Mouse (Mus musculus): ENCODE data around the gene Pitpnb. TPM values are rescaled to one million over a fixed set of nuclear protein-coding genes. Genes with fewer than 3 reads are reported as not detected.

Gene Pitpnb
- polyA plus RNA-seq, 1 experiment, result 71.6 TPM

DNA sequence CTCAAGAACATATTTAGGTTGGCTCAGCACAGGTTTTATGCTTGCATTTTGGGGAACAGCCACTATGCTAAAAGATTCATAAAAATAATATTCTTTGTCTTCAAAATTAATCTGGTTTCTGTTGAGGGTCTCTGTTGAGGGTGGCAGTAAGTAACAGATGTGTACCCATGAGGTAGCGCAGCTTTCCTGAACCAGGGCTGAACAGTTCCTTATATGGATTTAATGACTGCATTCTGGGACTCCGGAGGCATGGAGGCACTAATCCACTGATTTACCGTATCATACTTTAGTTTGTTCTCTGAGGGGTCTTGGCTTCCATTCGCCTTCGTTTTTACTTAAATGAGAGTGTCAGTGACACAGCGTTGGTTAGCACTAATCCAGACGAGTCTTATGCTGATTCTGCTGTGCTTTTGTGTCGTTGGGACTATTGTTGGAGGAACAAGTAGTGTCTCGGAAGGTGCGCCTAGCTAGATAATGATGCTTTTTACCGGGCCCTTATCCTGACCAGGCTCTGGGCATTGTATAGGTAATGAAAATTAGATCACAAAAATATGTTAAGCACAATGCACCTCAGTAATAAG, 37.5 kb downstream of the Pitpnb start:
- no peaks in the 10 kb centered on the region for H3K4me1 ChIP-seq (ENCODE audit: control insufficient read depth, insufficient read depth, low read length)
- H3K4me3 ChIP-seq (replicated peaks; ENCODE audit: insufficient read depth, low read depth, low read length), result no peak overlapping the region
- H3K27ac ChIP-seq (ENCODE audit: insufficient read depth, low read length), result no peak overlapping the region
- WGBS, result 81% methylated on average over 11 of the region's 11 CpGs
- no peaks in the 10 kb centered on the region for H3K27me3 ChIP-seq (ENCODE audit: control insufficient read depth, insufficient read depth, low read length)
- no peak for DNase-seq
- TF ChIP-seq CTCF (IDR thresholded peaks at IDR 0.05; ENCODE audit: borderline replicate concordance, insufficient read depth, low read depth, low read length) (no peak), POLR2A (IDR thresholded peaks at IDR 0.05; ENCODE audit: borderline replicate concordance, insufficient read depth, low read length) (no peak)

DNA sequence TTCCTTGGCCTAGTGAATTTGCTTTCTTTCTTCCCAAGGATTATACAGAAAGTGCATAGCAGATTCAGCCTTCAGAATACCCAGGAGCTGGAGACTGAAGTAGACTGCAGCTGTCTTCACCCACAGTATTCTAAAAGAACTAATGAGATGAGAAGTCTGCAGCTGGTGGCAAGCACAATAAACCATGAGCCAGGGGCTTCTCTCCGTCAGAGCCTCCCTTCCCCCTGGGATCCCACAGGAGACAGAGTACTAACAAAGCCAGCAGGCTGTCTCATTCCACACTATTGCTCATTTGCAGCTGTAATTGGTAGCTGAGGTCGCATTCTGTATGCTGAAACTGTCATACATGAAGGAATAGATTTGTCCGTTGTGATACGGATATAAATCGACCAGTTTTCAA, 38.0 kb downstream of the Pitpnb start:
- H3K4me3 ChIP-seq (replicated peaks; ENCODE audit: insufficient read depth, low read depth, low read length), result no peak overlapping the region
- H3K27me3 ChIP-seq (ENCODE audit: control insufficient read depth, insufficient read depth, low read length), result no peaks in the 10 kb centered on the region
- TF ChIP-seq CTCF (IDR thresholded peaks at IDR 0.05; ENCODE audit: borderline replicate concordance, insufficient read depth, low read depth, low read length) (no peak), POLR2A (IDR thresholded peaks at IDR 0.05; ENCODE audit: borderline replicate concordance, insufficient read depth, low read length) (no peak)
- DNase-seq, result no peak
- H3K4me1 ChIP-seq (ENCODE audit: control insufficient read depth, insufficient read depth, low read length), result no peaks in the 10 kb centered on the region
- 73% methylated on average over 5 of the region's 5 CpGs for WGBS
- H3K27ac ChIP-seq (ENCODE audit: insufficient read depth, low read length), result no peak overlapping the region

DNA sequence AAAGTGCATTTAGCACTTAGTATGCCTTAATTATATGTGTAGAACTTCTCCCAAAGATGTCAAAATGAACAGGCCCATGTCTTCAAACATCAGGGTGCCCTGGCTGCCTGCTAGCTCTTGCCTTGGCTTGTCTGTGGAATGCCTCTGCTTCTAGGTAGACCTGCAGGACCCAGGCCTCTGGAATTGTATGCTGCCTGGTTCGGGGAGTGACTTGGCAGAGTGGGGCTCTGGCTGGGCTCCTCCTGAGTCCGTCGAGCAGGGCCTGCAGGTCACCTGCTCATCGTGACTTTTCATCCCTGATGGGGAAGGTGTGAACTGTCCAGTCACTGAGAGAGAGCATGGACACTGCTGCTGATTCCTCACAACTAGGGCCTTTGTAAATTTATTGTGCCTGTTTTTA, 45.1 kb downstream of the Pitpnb start:
- Histone ChIP-seq H3K4me1 (ENCODE audit: control insufficient read depth, insufficient read depth, low read length) (0 out of 2 replicates have a peak, but pooled peaks cover 2% of the 10 kb centered on the region), H3K27ac (ENCODE audit: insufficient read depth, low read length) (no peak overlapping the region), H3K4me3 (replicated peaks; ENCODE audit: insufficient read depth, low read depth, low read length) (no peak overlapping the region), H3K27me3 (ENCODE audit: control insufficient read depth, insufficient read depth, low read length) (no peaks in the 10 kb centered on the region)
- DNase-seq, result no peak
- 56% methylated on average over 4 of the region's 4 CpGs for WGBS
- TF ChIP-seq POLR2A (IDR thresholded peaks at IDR 0.05; ENCODE audit: borderline replicate concordance, insufficient read depth, low read length) (no peak), CTCF (IDR thresholded peaks at IDR 0.05; ENCODE audit: borderline replicate concordance, insufficient read depth, low read depth, low read length) (no peak)

DNA sequence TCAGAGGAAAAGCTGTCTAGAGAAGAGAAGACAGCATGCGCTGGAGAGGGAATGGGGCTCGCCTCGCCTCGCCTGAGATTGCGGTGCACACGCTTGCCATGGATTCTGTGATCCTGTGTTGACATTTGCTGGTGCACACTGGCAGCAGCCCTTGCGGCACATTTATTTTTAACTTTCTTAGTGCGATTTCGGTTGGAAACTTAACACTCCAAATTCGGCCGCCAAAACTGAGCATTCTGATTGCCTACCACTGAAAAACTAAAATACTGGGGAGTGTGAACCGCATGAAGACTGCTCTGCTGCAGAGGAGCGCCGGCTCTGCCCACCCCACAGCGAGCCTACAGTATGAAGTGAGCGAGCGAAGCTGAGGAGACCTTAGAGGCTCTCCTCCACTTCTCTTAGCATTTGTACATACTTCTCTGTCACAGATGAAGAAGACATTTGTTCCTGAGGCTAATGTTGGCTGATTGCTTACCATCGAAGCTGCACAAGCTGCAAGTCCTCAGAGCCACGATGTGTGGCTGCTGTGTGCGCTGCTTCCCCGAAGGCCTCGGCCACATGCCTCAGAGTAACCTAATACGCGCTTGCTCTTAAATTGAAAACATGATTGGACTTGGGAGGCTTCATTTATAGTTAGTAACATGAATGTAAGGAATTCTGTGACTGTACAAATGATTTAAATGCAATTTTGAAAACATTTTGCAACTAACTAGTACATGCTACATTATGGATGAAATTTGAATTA, 45.9 kb downstream of the Pitpnb start:
- Histone ChIP-seq H3K4me3 (replicated peaks; ENCODE audit: insufficient read depth, low read depth, low read length) (no peak overlapping the region), H3K27me3 (ENCODE audit: control insufficient read depth, insufficient read depth, low read length) (no peaks in the 10 kb centered on the region), H3K27ac (ENCODE audit: insufficient read depth, low read length) (no peak overlapping the region), H3K4me1 (ENCODE audit: control insufficient read depth, insufficient read depth, low read length) (0 out of 2 replicates have a peak, but pooled peaks cover 2% of the 10 kb centered on the region)
- TF ChIP-seq CTCF (IDR thresholded peaks at IDR 0.05; ENCODE audit: borderline replicate concordance, insufficient read depth, low read depth, low read length) (no peak), POLR2A (IDR thresholded peaks at IDR 0.05; ENCODE audit: borderline replicate concordance, insufficient read depth, low read length) (no peak)
- WGBS, result 93% methylated on average over 24 of the region's 24 CpGs
- DNase-seq, result no peak

DNA sequence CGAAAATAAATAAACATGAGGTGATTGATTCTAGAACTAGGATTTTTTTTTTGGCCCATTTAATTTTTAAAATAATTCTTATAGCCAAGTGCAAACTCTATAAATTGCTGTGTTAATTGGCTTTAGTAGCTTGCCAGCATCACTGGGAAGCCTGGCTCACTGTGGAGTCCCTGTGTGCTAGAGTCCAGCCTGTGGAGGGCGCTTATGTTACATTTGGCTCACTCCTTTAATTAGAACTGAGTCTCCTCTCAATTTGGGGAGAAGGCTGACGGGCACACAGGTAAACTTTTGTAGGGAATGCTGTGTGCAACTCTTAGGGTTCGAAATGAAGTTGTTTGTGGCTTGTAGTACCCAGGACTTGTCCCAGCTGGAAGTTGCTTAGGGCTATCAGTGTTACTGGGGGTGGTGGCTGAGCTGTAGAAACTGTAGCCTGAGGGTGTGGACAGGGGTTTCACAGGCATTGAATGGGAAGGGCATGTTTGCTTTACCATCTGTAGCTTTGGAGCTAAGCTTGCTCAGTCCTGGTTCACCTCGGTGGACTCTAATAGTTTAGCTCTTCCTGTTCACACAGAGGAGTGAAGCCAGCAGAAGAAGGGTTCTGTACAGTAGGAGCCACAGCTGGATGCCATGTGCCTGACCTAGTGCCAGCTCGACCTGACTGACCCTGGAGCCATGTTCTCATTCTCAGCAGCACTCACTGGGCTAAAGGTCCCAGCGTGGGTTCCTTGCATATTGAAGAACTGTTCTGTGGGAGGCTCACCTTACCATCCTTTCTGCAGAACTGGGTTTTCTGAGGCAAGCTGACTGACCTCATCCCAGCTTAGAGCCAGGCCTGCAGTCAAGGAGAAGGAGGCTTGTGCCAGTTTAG, 47.8 kb downstream of the Pitpnb start:
- no peak overlapping the region for H3K27ac ChIP-seq (ENCODE audit: insufficient read depth, low read length)
- H3K4me3 ChIP-seq (replicated peaks; ENCODE audit: insufficient read depth, low read depth, low read length), result no peak overlapping the region
- TF ChIP-seq CTCF (IDR thresholded peaks at IDR 0.05; ENCODE audit: borderline replicate concordance, insufficient read depth, low read depth, low read length) (no peak; the same call in 1 of the 2 replicates), POLR2A (IDR thresholded peaks at IDR 0.05; ENCODE audit: borderline replicate concordance, insufficient read depth, low read length) (no peak)
- 51% methylated on average over 7 of the region's 7 CpGs for WGBS
- no peak for DNase-seq
- H3K27me3 ChIP-seq (ENCODE audit: control insufficient read depth, insufficient read depth, low read length), result no peaks in the 10 kb centered on the region
- 0 out of 2 replicates have a peak, but pooled peaks cover 2% of the 10 kb centered on the region for H3K4me1 ChIP-seq (ENCODE audit: control insufficient read depth, insufficient read depth, low read length)

DNA sequence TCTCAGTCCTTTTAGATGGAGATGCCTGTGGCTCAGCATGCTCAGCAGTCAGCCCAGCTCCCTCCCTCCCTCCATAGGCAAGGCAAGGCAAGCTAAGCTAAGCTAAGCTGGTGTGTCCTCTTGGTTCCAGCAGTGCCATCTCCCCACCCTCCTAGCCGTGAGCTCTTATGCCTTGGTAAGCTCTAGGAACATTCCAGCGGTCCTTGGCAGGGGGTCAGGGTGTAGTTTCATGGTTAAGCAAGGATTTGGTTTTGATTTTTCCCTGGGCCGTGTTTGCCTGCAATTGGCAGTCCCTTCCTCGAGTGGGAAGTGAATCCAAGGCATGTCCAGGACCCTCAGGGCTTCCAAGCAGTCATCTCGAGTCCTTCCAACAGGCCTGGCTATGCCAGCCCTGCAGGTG, 52.8 kb downstream of the Pitpnb start:
- 38% methylated on average over 5 of the region's 5 CpGs for WGBS
- TF ChIP-seq POLR2A (IDR thresholded peaks at IDR 0.05; ENCODE audit: borderline replicate concordance, insufficient read depth, low read length), result no peak
- no peak for TF ChIP-seq CTCF (IDR thresholded peaks at IDR 0.05; ENCODE audit: borderline replicate concordance, insufficient read depth, low read depth, low read length)
- no peak for DNase-seq

DNA sequence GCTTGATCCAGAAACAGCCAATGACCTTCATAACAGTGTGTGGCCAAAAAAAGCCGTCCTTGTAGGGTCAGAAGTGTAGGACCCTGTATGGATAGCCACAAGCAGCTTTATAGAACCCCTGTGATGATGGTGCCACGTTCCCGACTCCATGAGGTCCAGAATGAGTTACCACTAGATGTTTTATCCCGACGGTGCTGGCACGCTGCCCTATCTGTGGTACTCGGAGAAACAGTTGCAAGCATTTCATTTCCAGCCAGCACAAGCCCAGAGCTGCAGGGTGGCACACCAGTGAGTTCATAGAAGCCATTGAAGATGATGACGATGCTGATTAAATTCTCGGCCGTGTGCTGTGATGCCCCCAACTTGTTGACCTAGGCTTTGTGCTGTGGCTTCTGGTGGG, 60.3 kb downstream of the Pitpnb start:
- TF ChIP-seq POLR2A (IDR thresholded peaks at IDR 0.05; ENCODE audit: borderline replicate concordance, insufficient read depth, low read length), result no peak
- no peak for TF ChIP-seq CTCF (IDR thresholded peaks at IDR 0.05; ENCODE audit: borderline replicate concordance, insufficient read depth, low read depth, low read length)
- Histone ChIP-seq H3K27ac (ENCODE audit: insufficient read depth, low read length) (no peak overlapping the region), H3K4me3 (replicated peaks; ENCODE audit: insufficient read depth, low read depth, low read length) (no peak overlapping the region), H3K27me3 (ENCODE audit: control insufficient read depth, insufficient read depth, low read length) (no peaks in the 10 kb centered on the region), H3K4me1 (ENCODE audit: control insufficient read depth, insufficient read depth, low read length) (peaks cover 8% of the 10 kb centered on the region)
- WGBS, result 24% methylated on average over 10 of the region's 10 CpGs
- no peak for DNase-seq

More for the DNA sequence above, 52.8 kb downstream of the Pitpnb start:
- Histone ChIP-seq H3K4me1 (ENCODE audit: control insufficient read depth, insufficient read depth, low read length) (peaks cover 5% of the 10 kb centered on the region), H3K27me3 (ENCODE audit: control insufficient read depth, insufficient read depth, low read length) (no peaks in the 10 kb centered on the region), H3K4me3 (replicated peaks; ENCODE audit: insufficient read depth, low read depth, low read length) (no peak overlapping the region), H3K27ac (ENCODE audit: insufficient read depth, low read length) (no peak overlapping the region)
